Mouse (Mus musculus): ENCODE measurements around the gene Olfr209.
A peak's percentile ranks its signal among the peaks of the same experiment; 100 is the strongest.
"Not testable (repeated sequence)": the region's sequence is repeated elsewhere in the genome, so short reads cannot be mapped to it uniquely, and the experiment has no call there.

Olfr209 gene

DNA sequence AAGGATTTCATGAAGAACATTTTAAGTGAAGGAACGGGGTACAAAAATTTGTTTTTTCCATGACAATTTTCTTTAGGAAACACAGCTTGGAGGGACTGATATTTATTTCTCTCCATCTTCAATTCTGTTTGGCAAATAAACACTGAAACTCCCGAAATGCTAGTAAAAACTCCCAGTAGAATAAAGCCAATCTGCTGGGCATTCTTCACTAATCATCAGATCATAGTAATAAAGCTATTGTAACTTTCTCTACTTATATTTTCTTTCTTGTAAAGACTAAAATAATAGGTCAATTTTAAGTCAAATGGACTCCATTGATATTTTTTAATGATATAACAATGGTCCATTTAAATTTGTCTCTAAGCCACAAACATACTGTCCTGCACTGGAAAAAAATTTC lies at the start of gene Olfr209:
TSS of gene Olfr209 (minus strand) at position 101 of the 400 bp plus-strand sequence.
- DNase-seq = no peak

DNA sequence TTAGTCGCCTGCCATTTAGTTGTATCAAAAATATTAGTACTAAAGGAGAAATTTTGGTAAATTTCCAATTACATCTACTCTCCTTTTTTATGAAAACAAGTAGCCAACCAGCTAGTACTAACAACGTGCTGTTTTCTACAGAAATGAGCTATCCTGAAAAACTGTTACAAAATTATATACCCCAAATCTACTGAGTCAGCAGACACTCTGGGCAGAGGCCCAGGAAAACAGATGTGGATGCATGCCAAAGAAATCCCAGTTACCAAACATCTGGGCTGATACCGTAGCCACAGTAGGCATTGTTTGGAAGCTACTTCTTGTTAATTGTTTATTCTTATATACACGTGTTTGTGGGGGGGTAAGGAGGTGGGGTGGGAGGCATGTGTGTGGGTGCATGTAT lies 49.7 kb upstream of the Olfr209 start:
- no peak for DNase-seq

DNA sequence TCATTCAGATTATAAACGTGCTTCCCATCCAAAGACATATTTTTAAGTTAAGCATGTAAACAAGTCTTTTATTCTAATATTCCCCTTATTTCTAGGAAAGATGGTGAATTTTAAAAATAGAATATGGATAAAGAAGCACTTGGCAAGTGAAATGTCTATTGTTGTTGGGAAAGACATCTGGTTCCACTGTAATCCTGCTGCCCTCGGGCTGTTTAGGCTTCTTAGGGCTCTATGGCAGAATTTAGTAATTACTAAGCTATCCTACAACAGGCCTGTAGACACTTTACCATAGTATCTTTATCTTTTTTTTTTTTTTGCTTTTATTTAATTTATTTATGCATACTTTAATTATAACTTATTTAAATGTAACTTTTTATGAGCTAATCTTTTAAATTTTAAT lies 46.0 kb upstream of the Olfr209 start:
- DNase-seq = no peak

DNA sequence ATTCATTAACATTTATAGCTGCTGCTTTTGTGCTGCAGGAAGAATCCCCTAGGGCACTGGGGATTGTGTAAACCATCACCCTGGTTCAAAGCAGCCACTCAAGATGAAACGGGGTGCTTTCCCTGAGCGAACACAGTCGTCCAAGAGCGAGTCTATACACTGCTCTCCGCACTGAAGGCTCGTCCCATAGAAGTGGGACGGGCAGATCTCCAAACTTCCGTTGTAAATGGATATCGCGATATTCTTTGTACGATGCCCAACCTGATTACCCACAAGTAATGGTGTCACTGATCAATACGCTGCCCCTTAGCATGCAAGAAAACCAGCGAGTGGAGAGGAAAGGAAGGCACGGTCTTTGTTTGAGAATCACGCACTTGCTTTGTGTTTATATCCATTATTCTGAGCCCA lies 45.6 kb upstream of the Olfr209 start:
- no peak for DNase-seq

DNA sequence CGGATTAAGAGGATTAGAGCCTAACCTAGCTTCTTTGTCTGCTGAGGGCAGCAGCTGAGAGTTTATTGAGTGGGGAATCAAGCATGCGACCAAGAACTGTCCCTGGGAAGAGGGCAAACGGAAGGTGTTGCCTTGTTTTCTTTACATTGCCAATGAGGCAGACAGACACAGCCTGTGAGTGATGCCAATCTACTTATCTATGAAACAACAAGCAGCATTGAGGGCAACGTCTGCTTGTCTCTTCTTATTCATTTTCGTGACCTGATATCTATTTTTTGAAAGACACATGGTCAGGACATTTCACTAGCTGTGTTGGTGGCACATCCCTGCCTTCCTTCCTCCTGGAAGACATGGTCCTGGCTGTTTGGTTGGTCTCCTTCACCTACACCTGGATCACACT lies 43.2 kb upstream of the Olfr209 start, which contains the start of gene Gabrr3:
TSS of gene Gabrr3 (plus strand) at position 301 of the 400 bp plus-strand sequence.
- no peak for DNase-seq

DNA sequence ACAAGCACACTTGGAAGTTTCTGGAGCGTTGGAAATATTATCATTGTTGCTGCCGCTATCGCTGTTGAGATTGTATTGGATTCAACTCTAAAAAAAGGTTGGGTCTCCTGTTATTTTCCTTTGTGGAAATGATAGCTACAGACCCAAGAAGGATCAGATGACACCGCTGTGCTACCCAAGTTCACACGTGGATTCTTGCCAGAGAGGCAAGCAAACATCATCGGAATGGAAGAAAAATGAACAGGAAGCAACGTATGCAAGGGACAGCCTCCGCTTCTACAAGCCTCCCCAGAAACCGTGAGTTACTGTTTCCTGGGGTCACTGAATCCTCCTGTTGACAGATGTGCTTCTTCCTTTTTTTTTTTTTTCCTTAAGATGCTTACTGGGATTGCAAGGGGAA lies 41.0 kb upstream of the Olfr209 start:
- no peak for DNase-seq

DNA sequence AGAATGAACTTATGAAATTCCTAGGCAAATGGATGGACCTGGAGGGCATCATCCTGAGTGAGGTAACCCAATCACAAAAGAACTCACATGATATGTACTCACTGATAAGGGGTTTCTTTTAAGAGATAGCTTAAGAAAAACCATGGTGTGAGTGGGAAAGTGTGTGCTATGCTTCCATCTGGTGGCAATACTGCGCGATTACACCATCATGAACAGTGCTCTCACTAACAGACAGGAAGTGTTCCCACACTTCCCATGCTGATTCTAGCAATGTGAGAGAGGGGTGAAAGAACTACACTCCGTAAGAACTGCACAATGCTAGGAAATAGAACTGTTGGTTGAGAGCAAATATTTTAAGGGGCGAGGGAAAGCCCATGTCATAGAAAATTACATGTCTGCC lies 39.9 kb upstream of the Olfr209 start:
- DNase-seq = peak; percentile 4

DNA sequence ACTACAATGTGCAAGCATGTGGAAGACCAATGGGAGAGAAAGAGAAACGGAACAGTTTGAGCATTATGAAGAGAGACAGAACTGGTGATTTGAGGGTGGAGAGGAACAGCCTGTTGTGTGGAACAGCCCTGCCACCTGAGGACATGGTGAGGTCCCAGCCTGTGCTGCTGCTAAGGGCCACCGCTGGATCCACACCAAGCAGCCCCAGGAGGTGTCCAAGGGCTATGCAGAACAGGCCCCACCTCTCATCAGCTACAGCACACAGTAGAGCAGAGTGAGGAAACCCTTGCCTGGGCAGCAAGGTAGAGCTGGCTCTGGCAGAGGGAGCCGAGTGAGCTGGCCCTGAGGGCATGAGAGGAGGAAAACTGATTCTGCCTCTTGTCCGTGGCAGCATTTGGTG lies 38.2 kb upstream of the Olfr209 start:
- no peak for DNase-seq

DNA sequence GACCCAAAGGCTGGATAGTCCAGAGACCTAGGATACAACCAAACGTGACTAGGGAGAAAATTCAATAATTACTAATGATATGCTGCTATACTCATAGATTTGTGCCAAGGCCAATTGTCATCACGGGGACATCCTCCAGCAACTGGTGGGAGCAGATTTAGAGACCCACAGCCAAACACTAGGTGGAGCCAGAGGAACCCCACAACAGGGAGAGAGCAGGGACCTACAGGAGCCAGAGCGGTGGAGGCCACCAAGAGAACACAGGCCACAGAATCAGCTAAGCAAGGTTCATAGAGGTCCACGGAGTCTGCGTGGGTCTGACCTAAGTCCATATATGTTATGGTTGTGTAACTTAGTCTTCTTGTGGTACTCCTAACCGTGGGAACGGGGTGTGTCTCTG lies 37.3 kb upstream of the Olfr209 start:
- no peak for DNase-seq

DNA sequence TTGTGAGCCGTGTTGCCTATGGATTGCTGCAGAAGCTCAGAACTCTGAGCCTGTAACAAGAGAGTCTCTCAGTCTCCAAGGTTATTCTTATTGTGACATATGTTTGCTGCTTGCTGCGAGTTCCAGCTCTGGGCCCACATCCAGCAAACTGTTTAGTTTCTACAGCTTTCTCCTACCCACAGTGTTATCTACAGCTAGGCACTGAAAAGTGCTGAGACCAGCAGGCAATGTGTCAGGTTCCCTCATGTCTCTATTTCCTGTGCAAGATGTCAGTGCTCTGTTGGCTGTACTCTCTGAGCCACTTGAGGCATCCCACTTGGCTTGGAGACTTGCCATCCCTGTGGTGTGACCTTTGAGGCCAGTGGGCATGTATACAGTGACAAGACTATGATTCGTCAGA lies 29.5 kb upstream of the Olfr209 start:
- DNase-seq = no peak

DNA sequence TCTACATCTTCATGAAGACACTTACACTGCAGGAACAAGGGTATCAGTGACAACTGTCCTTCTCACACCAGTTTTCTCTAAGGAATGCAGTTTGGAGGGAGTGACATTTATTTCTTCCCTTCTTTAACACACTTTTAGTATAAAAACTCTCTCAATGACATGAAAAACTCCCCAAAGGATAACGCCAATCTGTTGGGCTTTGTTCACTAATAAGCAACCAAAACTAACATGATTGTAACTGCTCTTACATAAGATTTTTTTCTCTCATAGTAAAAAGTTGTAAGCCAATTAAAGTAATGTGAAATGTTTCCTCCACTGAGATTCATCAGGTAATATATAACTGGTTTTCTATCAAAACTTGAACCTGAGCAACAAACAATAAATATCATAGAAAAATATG lies 14.6 kb downstream of the Olfr209 start, which contains the start of gene Olfr206:
TSS of gene Olfr206 (minus strand) at position 101 of the 400 bp plus-strand sequence.
- no peak for DNase-seq

DNA sequence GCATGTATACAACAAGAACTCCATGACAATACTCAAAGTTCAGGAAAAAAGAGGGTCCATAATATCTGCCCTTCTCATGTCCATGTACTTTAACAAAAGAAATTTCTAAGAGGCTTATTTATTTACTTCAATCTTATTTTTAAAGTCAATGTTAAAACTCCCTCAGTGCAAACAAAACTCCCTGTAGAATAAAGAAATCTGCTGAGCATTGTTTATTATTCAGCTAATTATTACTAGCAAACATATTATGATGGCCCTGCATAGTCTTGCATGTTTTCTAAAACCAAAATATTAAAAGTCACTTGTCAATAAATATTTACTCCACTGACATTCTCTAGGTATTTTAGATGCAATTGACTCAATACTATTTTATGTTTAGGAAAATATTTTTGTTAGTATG lies 32.8 kb downstream of the Olfr209 start, which contains the start of gene Olfr205:
TSS of gene Olfr205 (minus strand) at position 101 of the 400 bp plus-strand sequence.
- DNase-seq = no peak

DNA sequence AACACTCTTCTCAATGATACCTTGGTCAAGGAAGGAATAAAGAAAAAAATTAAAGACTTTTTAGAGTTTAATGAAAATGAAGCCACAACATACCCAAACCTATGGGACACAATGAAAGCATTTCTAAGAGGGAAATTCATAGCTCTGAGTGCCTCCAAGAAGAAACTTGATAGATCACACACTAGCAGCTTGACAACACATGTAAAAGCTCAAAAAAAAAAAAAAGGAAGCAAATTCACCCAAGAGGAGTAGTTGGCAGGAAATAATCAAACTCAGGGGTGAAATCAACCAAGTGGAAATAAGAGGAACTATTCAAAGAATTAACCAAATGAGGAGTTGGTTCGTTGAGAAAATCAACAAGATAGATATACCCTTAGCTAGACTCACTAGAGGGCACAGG lies 40.5 kb downstream of the Olfr209 start:
- not testable (repeated sequence) for DNase-seq

DNA sequence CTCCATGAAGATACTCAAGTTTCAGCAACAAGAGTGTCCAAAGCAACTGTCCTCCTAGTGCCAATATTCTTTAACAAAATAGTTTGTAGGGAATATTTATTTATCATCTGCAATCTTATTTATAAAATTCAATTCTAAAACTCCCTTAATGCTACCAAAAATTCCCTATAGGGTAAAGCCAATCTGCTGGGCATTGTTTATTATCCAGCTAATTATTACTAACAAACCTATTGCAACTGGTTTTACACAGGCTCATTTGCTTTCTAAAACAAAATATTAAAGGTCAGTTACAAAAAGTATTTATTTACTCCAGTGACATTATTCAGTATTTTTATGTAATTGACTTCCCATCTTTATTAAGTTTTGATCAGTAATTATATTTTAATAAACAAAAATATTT lies 45.6 kb downstream of the Olfr209 start, which contains the start of gene Olfr204:
TSS of gene Olfr204 (minus strand) at position 101 of the 400 bp plus-strand sequence.
- no peak for DNase-seq

Measured in thymus, postnatal 14 days (tissue).